Mouse (Mus musculus) cerebellum, adult 2 months (tissue): ENCODE results near the gene Wnt7b. TPM values are rescaled to one million over a fixed set of nuclear protein-coding genes. Genes with fewer than 3 reads are reported as not detected.

Experiments used
- DNase-seq, 2 experiments: peaks; one replicate each; pipeline ENCODE4 v3.0.0; 2021
- H3K27ac ChIP-seq: fragments of 200-500 bp; 2 replicates; pipeline ENCODE4 v1.5.1; 2012; ENCODE audit warnings: low read length, control low read depth, inconsistent platforms; ENCODE audit not compliant: insufficient read depth
- H3K27me3 ChIP-seq: fragments of 200-500 bp; 2 replicates; pipeline ENCODE4 v1.6.1; 2012; ENCODE audit warnings: inconsistent platforms, mild to moderate bottlenecking, low read length, moderate library complexity; ENCODE audit not compliant: control insufficient read depth, insufficient read depth
- H3K4me1 ChIP-seq: fragments of 200-500 bp; 2 replicates; pipeline ENCODE4 v1.6.1; 2011; ENCODE audit warnings: low read length; ENCODE audit not compliant: control insufficient read depth, insufficient read depth
- H3K4me3 ChIP-seq: fragments of 200-500 bp; replicated peaks from 2 replicates; pipeline ENCODE3; 2011; ENCODE audit warnings: mild to moderate bottlenecking, low read depth, low read length, control low read depth; ENCODE audit not compliant: insufficient read depth
- CTCF ChIP-seq: fragments of 200-500 bp; IDR thresholded peaks from 2 replicates; pipeline ENCODE4 v1.5.1; 2011; ENCODE audit warnings: low read depth, mild to moderate bottlenecking, control low read depth, low read length, moderate library complexity, borderline replicate concordance; ENCODE audit not compliant: insufficient read depth
- POLR2A ChIP-seq: fragments of 200-500 bp; IDR thresholded peaks from 2 replicates; pipeline ENCODE4 v1.6.1; 2011; ENCODE audit warnings: low read length, control low read depth, borderline replicate concordance; ENCODE audit not compliant: insufficient read depth
- WGBS: fragments of 180-500 bp; shearing (Covaris S2); methylation state at CpG from one replicate; pipeline ENCODE4 v1.1.7; 2018; 5-methylcytosine and 5-hydroxymethylcytosine counted together
- polyA plus RNA-seq: library from polyadenylated mRNA; depleted of rRNA; stranded (reverse); fragments of >200 nt; gene quantifications from 2 replicates; pipeline ENCODE4 v1.2.3, GENCODE M21; 2012

Wnt7b gene
- polyA plus RNA-seq, 1 experiment, result 14.7 TPM

GRCm38 (mm10) chr15:85581563-85582064, 659 bp downstream of the Wnt7b start:
- Histone ChIP-seq H3K27me3 (peaks cover 5% of the 10 kb centered on the region; the same call in 1 of the 2 replicates), H3K4me3 (peak overlapping the region; percentile 37), H3K27ac (no peak overlapping the region), H3K4me1 (peaks cover 4% of the 10 kb centered on the region; the same call in 1 of the 2 replicates)
- TF ChIP-seq CTCF (no peak), POLR2A (no peak)
- no peak for DNase-seq
- under 1% methylated on average over 38 of the region's 67 CpGs for WGBS

- no peak for TF ChIP-seq POLR2A
- no peak for TF ChIP-seq CTCF
- Histone ChIP-seq H3K4me1 (peaks cover 4% of the 10 kb centered on the region; the same call in 1 of the 2 replicates), H3K4me3 (peak overlapping the region; percentile 22), H3K27me3 (peaks cover 5% of the 10 kb centered on the region; the same call in 1 of the 2 replicates), H3K27ac (no peak overlapping the region)
- WGBS, result under 1% methylated on average over 59 of the region's 66 CpGs
- no peak for DNase-seq
Measured at GRCm38 (mm10) chr15:85580934-85581562, 1.2 kb downstream of the Wnt7b start.

GRCm38 (mm10) chr15:85580483-85580882, 1.8 kb downstream of the Wnt7b start:
- no peak for TF ChIP-seq POLR2A
- no peak for TF ChIP-seq CTCF
- H3K4me1 ChIP-seq, result peaks cover 4% of the 10 kb centered on the region; the same call in 1 of the 2 replicates
- DNase-seq, result no peak
- H3K27ac ChIP-seq, result no peak overlapping the region
- no peak overlapping the region for H3K4me3 ChIP-seq
- WGBS, result 1% methylated on average over 44 of the region's 47 CpGs
- peaks cover 5% of the 10 kb centered on the region; the same call in 1 of the 2 replicates for H3K27me3 ChIP-seq

DNA sequence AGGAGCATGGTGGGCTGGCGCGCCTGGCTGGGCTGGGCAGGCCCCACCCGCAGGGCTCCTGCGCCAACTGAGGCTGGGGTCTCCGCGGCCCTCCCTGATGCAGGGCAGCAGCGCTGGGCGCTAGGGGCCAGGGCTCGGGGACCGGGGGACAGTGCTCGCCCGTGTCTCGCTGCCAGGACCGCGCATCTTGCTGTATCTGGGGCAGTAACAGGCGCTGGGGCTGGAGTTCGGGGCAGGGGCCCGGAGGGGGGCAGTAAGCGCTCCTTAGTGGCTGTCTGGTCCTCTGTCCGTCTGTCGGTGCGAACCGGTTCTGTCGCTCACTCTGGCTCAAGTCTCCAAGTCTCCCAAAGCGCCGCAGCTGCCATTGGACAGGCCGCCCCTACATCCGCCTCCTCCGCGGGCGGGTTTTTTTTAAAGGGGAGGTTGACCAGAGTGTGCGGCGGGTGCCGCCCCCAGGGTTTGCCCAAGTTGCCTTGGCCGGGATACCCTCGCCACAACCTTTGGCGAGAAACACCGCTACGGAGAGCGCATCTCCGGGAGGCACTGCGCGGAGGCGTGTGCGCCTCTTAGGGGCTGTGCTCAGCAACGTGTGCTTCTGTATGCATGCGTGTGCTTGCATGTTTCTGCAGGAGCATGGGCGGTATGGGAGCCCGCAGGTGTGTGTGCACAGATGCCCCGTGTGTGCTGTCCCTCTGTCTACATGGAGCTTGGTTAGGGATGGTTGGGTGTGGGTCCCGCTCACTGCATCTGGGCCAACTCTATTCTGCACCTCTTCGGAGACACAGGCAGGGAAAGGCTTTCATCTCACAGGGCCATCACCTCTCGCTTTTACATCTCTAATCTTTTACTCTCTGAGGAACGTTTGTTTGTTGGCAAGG, 4.5 kb downstream of the Wnt7b start:
- Histone ChIP-seq H3K27me3 (peaks cover 5% of the 10 kb centered on the region; the same call in 1 of the 2 replicates), H3K4me3 (no peak overlapping the region), H3K4me1 (peaks cover 4% of the 10 kb centered on the region; the same call in 1 of the 2 replicates), H3K27ac (no peak overlapping the region)
- WGBS, result 3% methylated on average over 52 of the region's 54 CpGs
- TF ChIP-seq POLR2A (no peak), CTCF (no peak)
- no peak for DNase-seq

- TF ChIP-seq POLR2A, result no peak
- TF ChIP-seq CTCF, result no peak
- Histone ChIP-seq H3K4me3 (peak overlapping the region; percentile 8), H3K4me1 (no peaks in the 10 kb centered on the region; the same call in 1 of the 2 replicates), H3K27ac (no peak overlapping the region), H3K27me3 (peaks cover 5% of the 10 kb centered on the region; the same call in 1 of the 2 replicates)
- no peak for DNase-seq
- WGBS, result 1% methylated on average over 61 of the region's 61 CpGs
Measured at GRCm38 (mm10) chr15:85576511-85577440, 5.5 kb downstream of the Wnt7b start.

DNA sequence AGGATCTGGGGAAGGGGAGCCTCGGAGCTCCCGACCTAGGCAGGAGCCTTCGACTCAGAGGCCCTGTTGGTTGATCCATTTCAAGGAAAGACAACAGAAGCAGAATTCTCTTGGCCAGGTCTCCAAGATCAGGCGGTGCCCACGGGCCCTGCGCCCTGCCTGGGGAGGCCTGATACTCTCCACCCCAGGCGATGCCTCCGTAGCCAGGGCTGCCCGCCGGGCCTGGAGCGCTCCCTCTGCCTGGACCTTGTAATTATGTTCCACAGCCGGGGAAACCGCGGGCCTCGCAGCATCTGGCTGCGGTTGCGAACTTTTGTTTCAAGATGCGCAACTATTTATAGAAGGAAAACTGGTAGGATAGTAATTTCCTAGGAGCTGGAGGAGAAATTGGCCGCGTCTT, 6.2 kb downstream of the Wnt7b start:
- Histone ChIP-seq H3K4me1 (no peaks in the 10 kb centered on the region; the same call in 1 of the 2 replicates), H3K4me3 (no peak overlapping the region), H3K27me3 (peaks cover 4% of the 10 kb centered on the region; the same call in 1 of the 2 replicates), H3K27ac (no peak overlapping the region)
- WGBS, result 8% methylated on average over 20 of the region's 20 CpGs
- no peak for DNase-seq
- TF ChIP-seq POLR2A (no peak), CTCF (no peak)

DNA sequence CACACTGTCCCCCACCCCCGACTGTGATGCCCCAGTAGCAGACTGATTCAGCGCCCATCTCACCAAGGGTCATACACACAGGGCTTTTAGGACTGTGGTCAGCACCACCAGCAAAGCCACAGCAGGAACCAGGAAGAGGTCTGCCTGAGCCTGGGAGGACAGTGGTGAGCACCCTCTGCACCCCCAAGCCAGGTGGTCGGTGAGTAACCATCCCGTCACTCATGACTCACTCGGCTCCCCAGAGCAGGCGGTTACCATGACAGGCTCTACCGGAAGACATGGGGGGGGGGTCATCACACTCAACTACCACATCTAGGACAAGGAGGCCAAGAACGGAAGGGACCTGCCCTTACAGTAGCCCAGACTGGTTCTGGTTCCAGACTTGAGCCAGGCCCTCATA, 7.7 kb downstream of the Wnt7b start:
- no peak overlapping the region for H3K4me3 ChIP-seq
- H3K27me3 ChIP-seq, result no peaks in the 10 kb centered on the region
- no peaks in the 10 kb centered on the region; the same call in 1 of the 2 replicates for H3K4me1 ChIP-seq
- no peak for DNase-seq
- TF ChIP-seq POLR2A (no peak), CTCF (no peak)
- no peak overlapping the region for H3K27ac ChIP-seq
- WGBS, result 86% methylated on average over 8 of the region's 8 CpGs
